Mouse (Mus musculus) gastrocnemius, postnatal 10 days (tissue): Measurements from ENCODE around the gene Pla2g4e. TPM values are rescaled to one million over a fixed set of nuclear protein-coding genes. Genes with fewer than 3 reads are reported as not detected.
"Not testable (repeated sequence)": the region's sequence is repeated elsewhere in the genome, so short reads cannot be mapped to it uniquely, and the experiment has no call there.

Experiments
- DNase-seq: peaks from one replicate; pipeline ENCODE4 v3.0.0; 2021; ENCODE audit warnings: mixed read lengths
- long read RNA-seq, 2 experiments: library from polyadenylated mRNA; stranded (forward); transcript quantifications; one replicate each; pipeline ENCODE4 v2.0.0; 2021
- total RNA-seq, 2 experiments: library from RNA; stranded (reverse); gene quantifications; 2 replicates each; pipeline ENCODE4 v1.2.3; 2021

The Pla2g4e gene
- total RNA-seq = 10 to 100 TPM; 32.5 to 33.7 TPM
- long read RNA-seq, experiment 1, full-length matches to known transcripts = 2 of 20 reads
- long read RNA-seq, experiment 1, partial matches to known transcripts = 11 of 20 reads
- long read RNA-seq, experiment 1, other reads (novel, unspliced or antisense) = 7 of 20 reads
- long read RNA-seq, experiment 2, full-length matches to known transcripts = 3 of 19 reads
- long read RNA-seq, experiment 2, partial matches to known transcripts = 14 of 19 reads
- long read RNA-seq, experiment 2, other reads (novel, unspliced or antisense) = 2 of 19 reads

DNA sequence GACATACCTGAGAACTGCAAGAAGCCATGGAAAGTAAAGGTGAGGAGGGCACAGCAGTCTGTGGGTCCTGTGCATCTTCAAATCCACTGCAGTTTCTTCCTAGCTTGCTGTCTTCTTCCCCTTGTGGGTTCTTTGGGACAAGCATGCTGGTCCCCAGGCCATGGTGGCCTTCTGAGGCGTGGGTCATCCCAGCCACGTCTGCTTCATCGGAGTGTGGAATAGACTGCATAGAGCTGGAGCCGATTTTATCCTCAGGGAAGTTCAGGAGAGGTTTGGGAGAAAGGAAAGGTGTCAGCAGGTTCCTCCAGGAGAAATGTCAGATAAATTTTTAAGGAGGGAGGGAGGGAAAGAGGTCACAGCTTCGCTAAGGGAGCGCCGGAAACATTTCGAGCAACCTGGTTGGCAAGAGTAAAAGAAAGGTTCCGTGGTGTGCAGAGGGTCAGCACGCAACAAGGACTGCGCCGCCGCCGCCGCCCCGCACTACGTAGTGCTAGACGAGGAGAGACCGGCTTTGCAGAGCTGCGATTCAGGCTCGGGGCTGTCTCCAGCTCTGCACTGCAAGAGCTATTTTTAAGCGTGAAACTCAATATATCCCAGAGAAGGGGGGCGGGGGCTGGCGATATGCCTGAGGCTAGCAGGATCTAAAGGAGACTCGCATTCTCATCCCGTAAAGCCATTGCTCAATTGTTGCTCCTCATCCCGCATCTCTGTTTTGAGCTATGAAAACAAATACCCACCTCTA lies at the start of gene Pla2g4e:
Gene Pla2g4e (minus strand): TSS at position 657 of the 742 bp plus-strand sequence.
- DNase-seq = peak; percentile 66

DNA sequence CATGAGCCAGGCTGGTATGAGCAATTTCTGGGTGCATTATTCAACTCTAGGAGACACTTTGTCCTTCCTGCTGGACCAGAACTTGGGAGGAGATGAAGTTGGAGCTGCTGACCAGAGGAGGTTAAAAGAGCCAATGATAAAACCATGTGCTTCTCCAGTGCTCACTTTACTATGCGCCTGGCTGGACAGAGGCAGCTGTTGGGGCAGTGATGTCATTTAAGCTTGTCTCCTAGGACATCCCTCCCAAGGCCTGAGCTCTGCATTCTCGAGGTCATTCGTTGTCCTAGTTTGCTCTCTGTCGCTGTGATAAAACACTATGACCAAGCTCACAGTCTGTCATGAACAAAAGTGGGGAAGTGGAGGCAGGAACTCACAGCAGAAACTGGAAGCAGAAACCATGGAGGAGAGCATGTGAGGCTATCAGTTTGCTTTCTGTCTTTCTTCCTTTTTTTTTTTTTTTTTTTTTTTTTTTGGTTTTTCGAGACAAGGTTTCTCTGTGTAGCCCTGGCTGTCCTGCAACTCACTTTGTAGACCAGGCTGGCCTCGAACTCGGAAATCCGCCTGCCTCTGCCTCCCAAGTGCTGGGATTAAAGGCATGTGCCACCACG lies 46.4 kb upstream of the Pla2g4e start:
- DNase-seq = no peak

GRCm38 (mm10) chr2:120288995-120289394 lies 43.9 kb upstream of the Pla2g4e start, which contains the start of gene Pla2g4d:
Pla2g4d (minus strand) TSS chr2:120289197.
- no peak for DNase-seq

GRCm38 (mm10) chr2:120288401-120288800 lies 43.3 kb upstream of the Pla2g4e start:
- DNase-seq = no peak

DNA sequence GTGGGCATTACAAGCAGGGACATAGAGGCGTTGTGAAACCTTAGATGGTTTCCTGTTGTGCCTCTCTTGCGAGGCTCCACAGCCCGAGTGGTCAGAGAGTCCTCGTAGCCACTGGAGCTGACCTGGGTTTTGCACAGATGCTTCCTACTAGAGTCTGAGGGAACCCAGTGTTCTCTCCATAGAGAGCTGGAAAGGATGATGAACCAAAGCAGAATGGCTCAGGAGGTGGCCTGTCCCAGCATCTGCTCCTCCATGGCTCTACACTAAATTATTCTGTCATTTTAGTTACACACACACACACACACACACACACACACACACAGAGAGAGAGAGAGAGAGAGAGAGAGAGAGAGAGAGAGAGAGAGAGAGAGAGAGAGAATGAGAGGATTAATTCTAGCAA lies 40.5 kb upstream of the Pla2g4e start:
- no peak for DNase-seq

DNA sequence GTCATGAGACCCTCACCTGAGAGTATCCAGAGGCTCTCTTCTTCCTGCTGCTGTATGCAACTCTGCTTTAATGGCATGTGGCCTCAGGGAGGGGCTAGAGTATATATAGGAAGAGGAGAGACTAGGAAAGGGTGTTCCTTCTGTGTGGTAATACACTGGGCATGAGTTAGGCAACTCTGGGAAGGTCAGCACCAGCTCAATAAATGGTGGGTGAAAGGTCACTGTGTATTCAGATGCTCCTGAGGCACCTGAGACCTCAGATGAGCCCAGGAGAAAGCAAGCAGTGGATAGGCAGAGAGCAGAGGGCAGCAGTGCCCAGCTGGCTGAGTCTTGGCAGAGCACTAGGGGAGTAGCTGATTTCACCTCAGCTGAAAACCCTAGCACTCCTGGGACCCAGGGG lies 39.6 kb upstream of the Pla2g4e start:
- no peak for DNase-seq

GRCm38 (mm10) chr2:120284094-120284493 lies 39.0 kb upstream of the Pla2g4e start:
- DNase-seq = no peak

DNA sequence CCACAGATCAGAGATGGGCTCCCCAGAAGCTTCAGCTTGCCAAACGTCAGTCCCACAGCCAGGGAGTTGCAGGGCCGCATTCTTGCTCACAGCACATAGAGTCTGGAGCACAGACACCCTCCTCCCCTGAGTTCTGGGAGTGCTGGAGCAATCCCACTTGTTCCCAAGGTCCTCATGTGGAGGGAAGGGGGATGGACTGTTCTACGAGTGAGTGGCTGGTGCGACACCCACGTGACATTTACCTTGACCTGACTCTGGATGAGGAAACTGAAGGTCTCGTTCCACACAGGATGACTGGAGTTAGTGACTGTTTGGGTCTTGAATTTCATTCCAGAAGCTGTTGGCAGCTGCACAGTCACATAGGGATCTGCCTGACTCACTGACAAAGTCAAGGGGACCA lies 38.4 kb upstream of the Pla2g4e start:
- DNase-seq = no peak

DNA sequence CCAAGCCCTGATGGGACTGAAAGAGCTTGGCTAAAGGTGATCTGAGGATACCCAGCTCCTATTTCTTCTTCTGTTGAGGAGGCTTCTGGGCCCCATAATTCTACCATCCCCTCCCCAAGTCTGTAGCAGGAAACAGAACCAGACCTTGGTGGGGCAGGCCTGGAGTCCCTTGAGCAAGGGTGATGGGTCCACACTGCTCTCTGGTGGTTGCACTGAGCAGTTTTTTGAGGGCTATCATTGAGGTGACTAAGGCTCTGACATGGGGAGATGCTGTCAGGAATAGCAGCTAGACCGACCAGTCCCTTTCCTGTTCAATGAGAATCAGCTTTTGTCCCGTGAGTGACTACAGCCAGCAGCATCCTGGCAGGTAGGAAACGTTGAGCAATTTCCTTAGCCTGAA lies 36.1 kb upstream of the Pla2g4e start:
- DNase-seq = no peak

DNA sequence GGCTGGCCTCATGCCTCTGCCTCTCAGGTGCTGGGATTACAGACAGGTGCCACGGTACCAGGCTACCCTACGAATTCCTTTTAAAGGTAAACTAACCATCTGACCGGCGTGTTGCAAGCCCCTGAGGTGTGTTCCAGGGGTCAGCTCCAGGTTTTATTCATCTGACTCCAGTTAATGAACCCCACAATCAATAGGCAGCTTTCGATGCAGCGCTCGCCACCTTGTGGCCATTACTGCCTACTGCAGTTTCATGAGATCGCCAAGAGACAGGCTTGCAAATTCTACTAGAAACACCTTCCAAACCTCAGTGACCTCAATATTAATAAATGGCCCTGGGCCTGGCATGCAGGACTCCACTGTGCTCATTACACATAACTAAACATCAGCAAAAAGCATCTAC lies 34.8 kb upstream of the Pla2g4e start:
- DNase-seq = peak; percentile 57

DNA sequence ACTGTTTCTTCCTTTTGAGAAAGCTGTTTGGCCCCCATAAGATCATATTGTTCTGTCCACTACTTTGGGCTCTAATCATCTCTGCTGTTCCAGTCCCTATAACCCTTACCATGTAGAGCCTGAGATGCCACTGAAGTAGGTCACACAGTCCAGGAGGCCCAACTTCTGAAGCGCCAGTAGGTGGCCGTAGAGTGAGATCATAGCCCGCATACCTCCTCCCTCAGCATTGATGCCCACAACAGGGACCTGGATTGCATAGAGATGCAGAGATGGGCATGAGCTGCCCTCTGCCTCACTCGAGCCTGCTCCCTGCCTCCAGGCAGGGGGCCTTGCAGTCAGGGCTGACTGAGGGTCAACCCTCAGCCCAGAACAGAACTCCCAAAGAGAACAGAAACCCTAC lies 31.8 kb upstream of the Pla2g4e start:
- DNase-seq = no peak

DNA sequence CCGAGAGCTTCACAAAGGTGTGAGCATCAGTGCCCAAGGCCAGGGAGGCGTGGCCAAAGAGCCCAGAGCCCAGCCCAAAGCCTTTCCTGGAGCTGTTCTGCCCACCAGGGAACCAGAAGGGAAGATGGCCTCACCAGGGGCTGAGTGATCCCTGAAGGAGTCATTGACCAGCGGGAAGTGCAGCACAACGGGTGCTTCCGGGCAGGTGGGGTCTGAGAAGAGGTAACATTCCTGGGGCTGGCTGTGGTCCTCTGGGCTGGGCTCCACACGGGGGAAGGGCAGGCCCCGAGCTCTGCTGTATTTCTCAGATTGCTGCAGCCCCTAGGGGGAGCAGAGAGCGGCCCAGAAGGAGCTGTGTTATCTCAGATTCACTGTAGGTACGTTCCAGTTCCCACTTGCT lies 23.5 kb upstream of the Pla2g4e start:
- DNase-seq = no peak

GRCm38 (mm10) chr2:120265523-120265922 lies 20.4 kb upstream of the Pla2g4e start:
- DNase-seq = no peak

DNA sequence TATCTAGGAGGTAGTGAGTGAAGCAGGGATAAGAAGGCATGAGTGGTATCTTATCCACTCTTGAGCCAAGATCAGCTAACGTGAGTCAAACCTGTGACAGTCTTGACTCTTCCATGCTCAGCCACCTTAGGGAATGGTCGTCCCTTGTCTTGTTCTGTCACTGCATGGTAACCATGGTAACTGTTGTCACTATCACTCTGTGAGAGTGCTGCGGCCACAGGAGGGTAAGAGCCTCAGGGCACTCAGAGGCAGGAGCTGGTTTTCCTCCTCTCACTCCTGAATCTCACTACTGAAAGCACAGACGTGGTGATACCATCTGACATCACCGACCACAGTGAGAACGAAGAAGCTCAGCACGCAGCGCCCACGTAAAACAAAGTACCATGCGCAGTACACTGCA lies 19.7 kb upstream of the Pla2g4e start:
- DNase-seq = no peak

DNA sequence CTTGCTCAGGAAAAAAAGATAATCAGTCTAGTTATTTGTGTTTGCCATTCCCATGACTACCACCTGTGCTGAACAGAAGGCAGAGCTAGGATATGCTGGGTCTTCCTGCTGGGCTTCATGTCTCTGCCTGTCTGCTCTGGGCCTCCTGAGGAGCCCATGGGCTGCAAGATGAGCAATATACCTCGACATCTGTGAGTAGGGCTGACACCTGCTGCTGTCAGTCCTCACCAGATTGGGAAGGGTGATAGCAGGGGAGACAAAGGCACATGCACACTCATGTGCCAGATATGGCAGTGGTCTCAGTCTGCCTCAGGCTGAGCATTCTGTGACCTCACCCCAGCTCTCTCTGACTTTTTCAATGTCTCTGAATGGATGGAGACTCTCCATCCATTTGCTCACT lies 17.7 kb upstream of the Pla2g4e start:
- no peak for DNase-seq

DNA sequence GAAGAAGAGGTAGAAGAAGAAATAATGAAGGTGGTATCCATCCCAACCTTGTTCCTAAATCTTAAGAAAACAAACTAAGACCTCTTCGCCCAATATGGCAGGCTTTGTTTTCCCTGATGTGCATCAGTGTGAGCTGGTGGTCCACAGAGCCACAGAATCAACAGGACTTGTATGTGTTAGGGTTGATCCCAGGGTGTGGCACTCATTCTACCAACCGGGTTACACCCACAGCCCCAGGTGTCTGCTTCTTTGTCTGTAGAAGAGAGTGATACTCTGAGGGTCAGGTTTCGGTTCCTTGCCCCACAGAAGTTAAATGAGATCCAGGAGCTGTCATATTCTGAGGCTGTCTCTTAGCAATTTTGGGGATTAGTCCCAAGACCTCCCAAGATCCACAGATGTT lies 16.2 kb upstream of the Pla2g4e start:
- no peak for DNase-seq

DNA sequence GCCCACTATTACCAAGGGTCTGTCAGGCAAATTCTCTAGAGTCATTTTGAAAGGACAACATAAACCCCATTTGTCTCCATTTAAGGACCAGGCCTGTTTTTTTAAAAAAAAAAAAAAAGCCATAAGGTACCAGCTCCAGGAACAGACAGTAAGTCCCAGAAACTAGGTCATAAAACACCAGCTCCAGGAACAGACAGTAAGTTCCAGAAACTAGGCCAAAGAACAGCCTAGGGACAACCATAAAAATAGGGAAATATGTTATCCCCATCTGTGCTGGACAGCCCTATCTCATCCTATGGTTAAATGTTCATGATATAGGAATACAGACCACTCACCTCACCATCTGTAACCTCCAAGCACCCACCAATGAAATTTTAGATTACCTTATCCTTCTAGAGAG lies 11.1 kb upstream of the Pla2g4e start:
- DNase-seq = no peak

DNA sequence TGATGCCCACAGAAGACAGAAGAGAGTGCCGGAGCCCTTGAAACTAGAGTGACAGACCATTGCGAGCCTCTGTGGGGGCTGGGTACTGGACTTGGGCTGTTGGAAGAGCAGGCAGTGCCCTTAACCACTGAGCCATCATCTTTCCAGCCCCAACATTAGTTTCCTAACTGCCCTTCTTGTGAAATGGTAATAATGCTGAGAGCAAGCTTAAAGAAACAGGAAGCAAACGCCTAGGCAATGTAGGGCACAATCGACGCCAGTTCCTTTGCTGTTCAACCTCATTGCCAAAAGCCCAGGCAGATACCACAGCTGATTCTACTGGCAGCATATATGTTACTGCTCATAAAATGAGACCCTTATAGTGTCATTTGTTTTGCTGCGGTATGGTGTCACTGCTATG lies 7.5 kb upstream of the Pla2g4e start:
- no peak for DNase-seq

GRCm38 (mm10) chr2:120245421-120246016 lies 384 bp upstream of the Pla2g4e start:
- DNase-seq = no peak

GRCm38 (mm10) chr2:120243995-120244394 lies 1.1 kb downstream of the Pla2g4e start:
- DNase-seq = no peak

- DNase-seq = no peak
Observed at GRCm38 (mm10) chr2:120242791-120243467, 2.2 kb downstream of the Pla2g4e start.

GRCm38 (mm10) chr2:120238733-120239132 lies 6.4 kb downstream of the Pla2g4e start:
- DNase-seq = not testable (repeated sequence)
